Mouse (Mus musculus): ENCODE measurements around the gene Ccdc158.

DNA sequence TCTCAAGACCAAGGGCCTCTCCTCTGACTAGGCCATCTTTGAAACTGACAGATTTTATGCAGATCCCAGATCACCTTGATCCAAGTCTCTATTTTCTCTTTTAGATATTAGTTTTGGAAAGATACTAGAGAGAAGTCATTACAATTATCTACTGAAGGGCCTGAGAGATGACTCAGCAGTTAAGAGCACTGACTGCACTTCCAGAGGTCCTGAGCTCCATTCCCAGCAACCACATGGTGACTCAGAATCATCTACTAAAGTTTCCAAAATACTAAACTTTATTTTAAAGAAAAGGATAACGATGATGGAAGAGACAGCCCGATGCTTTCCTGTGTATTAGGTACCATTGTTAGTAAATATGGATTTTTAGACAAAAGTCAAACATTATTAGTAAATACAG lies 39.8 kb upstream of the Ccdc158 start:
- TF ChIP-seq CTCF (IDR thresholded peaks at IDR 0.05; ENCODE audit: extremely low read depth, insufficient read depth, low read length) (no peak), POLR2A (IDR thresholded peaks at IDR 0.05; ENCODE audit: extremely low read depth, insufficient read depth, low read length) (no peak)

All from cortical plate, adult 2 months (tissue).